Mouse (Mus musculus): Measurements from ENCODE around the gene Cxcl12. TPM values are rescaled to one million over a fixed set of nuclear protein-coding genes. Genes with fewer than 3 reads are reported as not detected.

Cxcl12 gene
- 67.9 and 167 TPM in 2 replicates for polyA plus RNA-seq (2012; rRNA removed)

DNA sequence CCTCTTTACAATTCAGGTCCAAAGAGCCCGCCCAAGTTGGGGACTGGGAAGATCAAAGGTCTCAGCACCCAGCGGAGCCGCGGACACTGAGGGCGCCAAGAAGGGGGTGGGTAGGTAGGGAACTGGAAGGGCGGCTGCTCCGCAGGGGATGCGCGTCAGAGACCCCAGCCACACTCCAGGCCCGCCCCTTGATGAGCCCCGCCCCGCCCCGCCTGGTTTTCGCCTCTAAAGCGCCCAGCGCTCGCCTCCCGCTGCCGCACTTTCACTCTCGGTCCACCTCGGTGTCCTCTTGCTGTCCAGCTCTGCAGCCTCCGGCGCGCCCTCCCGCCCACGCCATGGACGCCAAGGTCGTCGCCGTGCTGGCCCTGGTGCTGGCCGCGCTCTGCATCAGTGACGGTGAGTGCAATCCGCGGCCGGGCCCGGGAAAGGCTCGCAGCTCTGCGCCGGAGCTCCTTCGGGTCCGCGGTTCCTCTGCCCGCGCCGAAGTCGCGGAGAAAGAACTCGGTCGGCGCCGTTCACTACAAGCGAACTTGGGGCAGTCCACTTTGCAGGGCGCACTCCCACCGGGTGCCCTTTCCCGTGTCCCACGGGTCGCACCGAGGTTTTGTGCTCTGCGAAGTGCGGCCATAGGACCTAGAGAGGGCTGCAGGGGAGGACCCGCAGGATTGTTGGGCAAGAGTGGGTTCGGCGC is at the start of gene Cxcl12:
TSS of gene Cxcl12 (plus strand) at position 215 of the 691 bp plus-strand sequence.

